Mouse (Mus musculus) ES-Bruce4 (cell line): ENCODE data around the gene Tm7sf3.

Experiments
- CTCF ChIP-seq: IDR thresholded peaks from one replicate; pipeline ENCODE4 v1.8.1; 2011; ENCODE audit warnings: low read depth, low read length
- EP300 ChIP-seq: IDR thresholded peaks from 2 replicates; pipeline ENCODE4 v1.6.1; 2011; ENCODE audit warnings: low read depth, low read length; ENCODE audit not compliant: insufficient read depth

DNA sequence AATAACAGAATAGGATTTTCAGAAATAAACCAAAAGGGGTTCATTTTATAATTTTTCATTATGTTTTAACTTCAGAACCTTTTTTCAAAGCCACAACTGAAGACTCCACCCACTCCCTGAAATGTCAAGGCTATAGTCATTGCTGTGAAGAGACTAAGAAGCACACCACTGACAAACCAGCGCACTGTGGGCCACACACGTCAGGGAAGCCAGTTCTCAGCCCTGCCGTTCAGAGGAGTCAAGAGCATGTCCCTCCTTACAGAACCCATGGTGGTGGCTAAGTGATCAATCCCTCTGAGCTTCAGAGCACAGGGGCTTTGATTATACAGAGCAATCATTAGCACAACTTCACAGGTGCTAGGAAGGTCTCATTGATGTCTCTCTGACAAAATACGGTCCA, 40.0 kb downstream of the Tm7sf3 start:
- TF ChIP-seq CTCF, result no peak
- TF ChIP-seq EP300, result no peak
